Comparison of ENCODE assay signal across 16 mouse cellular contexts in genomic region chr10:74512315-74512714, GRCm38 (mm10).
"Had no signal": no experiment of that assay in that cellular context is flagged by ENCODE, and none has a peak within 500 bp of the region (broad histone marks: within the 10 kb centered on the region; RNA-seq: fewer than 3 reads in every experiment).

No protein-coding gene starts in this region.

- H3K27ac ChIP-seq: kidney, embryonic 15.5 days; left cerebral cortex, adult 2 months; limb, embryonic 10.5 days; liver, embryonic 15.5 days; macrophage; neural tube, embryonic 12.5 days had no signal

- H3K27me3 ChIP-seq: kidney, embryonic 15.5 days; liver, embryonic 15.5 days; megakaryocyte, embryonic 14.5 days; neural tube, embryonic 12.5 days had no signal

- H3K9me3 ChIP-seq: kidney, embryonic 15.5 days; limb, embryonic 10.5 days; liver, embryonic 15.5 days; neural tube, embryonic 12.5 days had no signal

- H3K9ac ChIP-seq: kidney, embryonic 15.5 days; liver, embryonic 15.5 days; neural tube, embryonic 12.5 days had no signal

- H3K4me1 ChIP-seq: kidney, embryonic 15.5 days; limb, embryonic 10.5 days; liver, embryonic 15.5 days; megakaryocyte, embryonic 14.5 days; neural tube, embryonic 12.5 days had no signal

- H3K4me3 ChIP-seq: kidney, embryonic 15.5 days; left cerebral cortex, adult 2 months; limb, embryonic 10.5 days; liver, embryonic 15.5 days; megakaryocyte, embryonic 14.5 days; neural tube, embryonic 12.5 days had no signal

- H3K4me2 ChIP-seq: kidney, embryonic 15.5 days; liver, embryonic 11.5 days; liver, embryonic 15.5 days; midbrain, embryonic 11.5 days; neural tube, embryonic 12.5 days had no signal

- DNase-seq: kidney, adult 2 months; kidney, postnatal 14 days; right cerebral cortex, adult 18-20 months; right cerebral cortex, postnatal 25 days; thymus, postnatal 36 days had no signal

- ATAC-seq: intestine, embryonic 16.5 days; lung, postnatal 0 days had no signal

- H3K36me3 ChIP-seq: kidney, embryonic 15.5 days; limb, embryonic 10.5 days; liver, embryonic 15.5 days; neural tube, embryonic 12.5 days had no signal
